Mouse (Mus musculus) kidney, postnatal 14 days (tissue): ENCODE results near the gene Errfi1.

ENCODE experiments used
- DNase-seq: peaks from one replicate; pipeline ENCODE4 v3.0.0; 2022; ENCODE audit warnings: mixed read lengths

Gene Errfi1

DNA sequence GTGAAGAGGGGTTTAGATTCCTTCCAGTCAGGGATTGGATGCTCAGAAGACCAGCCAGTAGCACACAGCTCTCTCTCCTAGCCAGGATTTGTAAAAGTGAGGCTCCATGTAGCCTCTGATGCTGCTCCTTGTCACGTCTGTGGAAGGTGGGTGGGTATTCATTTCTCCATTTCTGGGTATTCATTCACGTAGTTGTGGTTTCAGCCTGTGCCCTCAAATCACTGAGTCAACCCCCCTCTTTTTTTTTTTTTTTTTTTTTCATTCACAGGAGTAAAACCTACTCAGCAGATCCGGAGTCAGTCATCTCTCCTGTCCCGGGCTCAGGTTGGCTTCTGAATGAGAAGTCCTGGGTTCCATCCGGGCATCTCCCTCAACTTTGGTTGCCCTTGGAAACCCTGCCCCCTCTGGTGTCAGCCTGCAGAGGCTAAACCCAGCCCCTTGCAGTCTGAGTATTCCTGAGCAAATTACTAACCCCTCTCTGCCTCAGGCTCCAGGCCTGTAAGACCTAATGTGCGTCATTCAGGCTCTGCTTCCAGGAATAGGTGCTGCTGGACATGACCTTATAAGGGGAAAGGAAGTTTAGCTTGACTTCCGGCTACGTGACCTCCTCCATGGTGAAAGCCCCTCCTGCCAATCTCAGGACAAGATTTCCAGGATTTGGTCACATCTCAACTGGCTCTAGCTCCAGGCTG is 63.8 kb downstream of the Errfi1 start:
- DNase-seq: no peak
